Mouse (Mus musculus) fat pad, adult 2 months (tissue): ENCODE measurements around the gene Slc46a1.

ENCODE experiments used
- DNase-seq: peaks from one replicate; pipeline ENCODE4 v3.0.0-alpha.2; 2011; ENCODE audit warnings: low read depth, low spot score; ENCODE audit errors: extremely low read depth

The Slc46a1 gene

DNA sequence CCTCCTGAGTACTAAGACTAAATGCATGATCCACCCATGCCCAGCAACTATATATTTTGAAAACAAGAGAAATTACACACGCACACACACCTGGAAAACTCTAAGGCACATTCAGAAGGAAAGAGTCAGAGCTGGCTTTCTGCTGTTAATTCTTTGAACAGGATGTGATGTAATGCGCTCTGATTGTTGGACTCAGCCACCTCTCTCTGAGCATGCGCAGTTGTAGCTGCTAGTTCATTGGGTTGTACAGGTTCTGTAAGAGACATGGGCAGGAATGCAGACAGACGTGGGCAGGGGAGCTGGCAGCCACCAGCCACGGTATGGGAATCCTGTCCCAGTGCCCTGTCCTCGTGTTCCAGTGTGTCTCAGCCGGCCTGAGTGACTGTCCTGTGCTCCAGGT lies 11.2 kb upstream of the Slc46a1 start:
- DNase-seq: no peak

DNA sequence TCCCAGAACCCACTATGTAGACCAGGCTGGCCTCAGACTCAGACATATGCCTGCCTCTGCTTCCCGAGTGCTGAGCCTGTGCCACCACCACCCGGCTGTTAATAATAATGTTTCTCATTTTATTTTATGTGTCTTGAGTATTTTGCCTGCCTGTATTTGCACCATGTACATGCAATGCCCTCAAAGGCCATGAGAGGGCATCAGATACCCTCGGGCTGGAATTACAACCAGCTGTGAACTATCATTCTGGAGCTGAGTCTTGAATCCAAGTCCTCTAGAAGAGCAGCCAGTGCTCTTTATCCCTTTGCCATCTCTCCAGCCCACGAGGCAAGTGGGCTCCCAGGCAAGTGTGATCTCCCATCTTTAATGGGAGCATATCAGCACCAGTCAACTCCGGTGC lies 10.2 kb upstream of the Slc46a1 start:
- DNase-seq: no peak

DNA sequence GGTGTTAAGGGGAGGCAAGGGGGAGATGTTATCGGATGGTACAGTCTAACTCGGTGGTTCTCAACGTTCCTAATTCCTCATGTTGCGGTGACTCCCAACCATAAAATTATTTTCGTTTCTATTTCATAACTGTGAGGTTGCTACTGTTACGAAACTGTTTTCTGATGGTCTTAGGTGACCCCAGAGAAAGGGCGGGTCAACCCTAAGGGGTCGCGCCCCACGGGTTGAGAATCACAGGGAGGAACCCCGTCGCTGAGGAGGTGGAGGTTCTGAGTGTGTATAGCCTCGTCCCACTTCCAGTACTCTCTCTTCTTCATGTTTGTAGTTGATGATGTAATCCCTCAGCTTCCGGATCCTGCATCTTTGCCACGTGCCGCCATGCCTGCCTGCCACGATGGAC lies 6.8 kb upstream of the Slc46a1 start:
- DNase-seq: no peak

DNA sequence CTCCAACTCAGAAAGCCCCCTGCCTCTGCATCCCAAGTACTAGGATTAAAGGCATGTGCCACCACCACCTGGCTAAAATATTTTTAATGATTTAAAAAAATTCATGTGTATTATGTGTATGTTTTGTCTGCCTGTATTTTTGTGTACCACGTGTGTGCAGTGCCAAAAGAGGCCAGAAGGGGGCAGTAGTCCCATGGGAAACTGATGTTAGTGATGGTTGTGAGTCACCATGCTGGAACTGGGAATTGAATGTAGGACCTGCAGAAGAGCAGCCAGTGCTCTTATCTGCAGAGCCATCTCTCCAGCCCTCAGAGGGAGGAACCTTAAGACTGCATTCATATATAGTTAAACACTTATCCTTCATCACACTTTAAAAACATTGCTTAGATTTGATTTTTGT lies 3.6 kb upstream of the Slc46a1 start:
- DNase-seq: no peak

DNA sequence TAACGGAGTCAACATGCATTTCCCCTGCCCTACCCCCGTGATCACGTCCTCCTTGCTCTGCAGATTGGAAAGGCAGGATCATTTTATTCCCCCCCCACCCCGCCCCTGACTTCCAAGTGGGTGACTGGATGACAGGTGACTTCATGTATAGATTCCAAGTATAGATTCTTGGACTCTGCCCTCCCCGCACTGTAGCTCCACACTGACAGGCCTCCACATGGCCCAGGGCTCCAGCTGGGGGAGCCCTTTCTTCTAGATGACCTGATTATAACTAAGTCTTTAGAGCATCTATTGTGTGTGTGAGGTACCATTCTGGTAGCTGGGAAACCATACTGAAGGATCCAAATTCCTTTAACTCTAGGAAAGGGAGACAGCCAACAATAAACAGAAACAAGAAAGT lies 2.8 kb upstream of the Slc46a1 start:
- DNase-seq: no peak

DNA sequence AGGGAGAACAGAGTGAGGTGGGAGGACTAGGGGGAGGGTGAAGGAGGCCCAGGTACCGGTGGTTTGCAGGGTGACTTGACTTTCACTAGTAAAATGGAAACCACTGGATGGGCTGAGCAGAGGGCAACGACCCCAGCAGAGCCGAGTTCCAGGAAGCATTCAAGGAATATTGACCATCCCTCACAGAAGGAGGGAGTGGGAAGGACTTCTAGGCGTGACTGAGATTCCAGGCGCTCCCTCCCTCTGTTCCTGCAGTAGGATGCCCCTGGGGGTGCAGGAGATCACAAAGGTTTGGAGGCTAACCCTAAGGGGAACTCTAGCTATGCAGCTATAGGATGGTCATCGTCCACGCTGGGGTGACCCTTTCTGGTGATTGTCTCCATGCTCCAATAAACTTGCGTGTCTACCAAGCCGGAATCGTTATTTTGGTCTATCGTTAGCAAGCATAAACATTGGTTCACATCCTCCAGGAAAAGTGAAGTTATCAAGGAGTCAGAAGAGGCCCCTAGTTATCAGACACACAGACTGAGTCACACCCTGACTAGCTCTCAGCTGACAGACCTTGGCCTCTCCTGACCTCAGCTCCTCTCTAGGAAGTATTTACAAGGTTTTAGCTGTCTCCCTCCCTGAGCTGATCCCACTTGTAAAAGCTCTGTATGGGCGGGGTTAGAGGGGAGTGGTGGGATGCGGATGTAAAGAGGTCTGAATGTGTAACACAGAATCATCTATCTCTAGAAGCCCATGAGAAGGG lies 2.0 kb upstream of the Slc46a1 start:
- no peak for DNase-seq

DNA sequence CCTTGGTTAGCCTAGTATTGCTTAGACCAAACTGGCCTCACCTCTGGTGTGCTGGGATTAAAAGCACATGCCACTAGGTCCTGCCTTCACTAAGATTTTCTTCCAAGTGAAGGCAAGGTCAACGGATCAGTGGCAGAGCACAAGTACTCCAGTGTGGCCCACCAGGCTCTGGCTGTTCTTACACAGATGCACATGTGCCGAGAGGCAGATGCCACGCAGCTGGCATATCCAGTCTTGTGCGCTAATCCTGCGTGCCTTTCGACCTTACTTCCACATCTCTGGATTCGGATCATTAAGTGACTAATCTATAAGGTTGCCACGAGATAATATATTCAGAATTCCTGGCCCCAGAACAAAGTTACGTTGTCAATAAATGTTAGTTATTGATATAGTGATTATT lies 381 bp upstream of the Slc46a1 start:
- DNase-seq: no peak

DNA sequence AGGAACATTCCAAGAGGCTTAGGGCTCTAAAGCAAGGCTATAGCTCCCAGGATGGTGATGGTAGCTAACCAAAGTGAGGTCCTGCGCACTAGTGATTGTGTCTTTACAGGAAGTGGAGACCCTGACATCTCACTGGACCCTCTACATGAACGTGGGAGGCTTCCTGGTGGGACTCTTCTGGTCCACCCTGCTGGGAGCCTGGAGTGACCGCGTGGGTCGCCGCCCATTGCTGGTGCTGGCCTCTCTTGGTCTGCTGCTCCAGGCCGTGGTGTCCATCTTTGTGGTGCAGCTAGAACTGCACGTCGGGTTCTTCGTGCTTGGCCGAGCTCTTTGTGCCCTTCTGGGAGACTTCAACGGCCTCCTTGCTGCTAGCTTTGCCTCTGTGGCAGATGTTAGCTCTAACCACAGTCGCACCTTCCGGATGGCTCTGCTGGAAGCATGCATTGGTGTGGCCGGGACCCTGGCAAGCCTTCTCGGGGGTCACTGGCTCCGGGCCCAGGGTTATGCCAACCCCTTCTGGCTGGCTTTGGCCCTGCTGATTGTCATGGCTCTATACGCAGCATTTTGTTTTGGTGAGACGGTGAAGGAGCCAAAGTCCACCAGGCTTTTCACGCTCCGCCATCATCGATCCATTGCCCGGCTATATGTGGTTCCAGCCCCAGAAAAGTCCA lies 880 bp downstream of the Slc46a1 start:
- DNase-seq: no peak

DNA sequence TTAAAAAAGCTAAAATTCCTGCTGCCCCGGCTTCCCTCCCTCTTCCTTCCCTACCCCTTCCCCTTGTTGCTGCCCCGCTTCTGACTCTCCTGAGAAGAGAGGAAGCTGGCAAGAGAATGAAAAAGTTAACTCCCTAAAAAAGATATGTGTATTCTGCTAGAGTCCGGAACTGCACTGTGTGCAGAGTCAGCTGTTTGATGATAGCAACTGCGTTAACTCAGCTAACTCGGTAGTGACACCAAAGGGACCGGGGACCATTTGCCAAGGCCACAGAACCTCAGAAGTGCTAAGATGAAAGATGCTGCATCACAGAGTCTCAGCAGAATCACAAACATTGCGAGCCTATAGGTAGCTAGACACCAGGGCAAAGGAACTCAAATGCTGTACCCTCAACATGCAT lies 2.0 kb downstream of the Slc46a1 start:
- no peak for DNase-seq

DNA sequence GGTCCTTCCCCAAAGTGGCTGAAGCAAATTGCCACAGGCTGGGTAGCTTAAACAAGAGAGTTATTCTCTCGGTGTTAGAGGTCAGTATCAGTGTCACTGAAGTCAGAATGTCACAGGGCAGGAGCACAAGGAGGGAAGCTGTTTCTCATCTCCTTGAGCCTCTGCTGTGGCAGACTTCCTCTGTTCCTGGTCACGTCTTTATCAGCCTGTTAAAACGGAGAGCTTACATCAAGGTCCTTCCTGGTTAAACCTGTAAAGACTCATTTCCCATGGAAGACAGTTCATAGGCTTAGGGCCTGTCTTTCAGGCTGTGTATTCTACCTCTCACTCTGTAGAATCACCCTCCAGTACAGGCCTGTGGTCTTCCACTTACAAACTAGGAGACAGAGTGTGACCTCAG lies 2.4 kb downstream of the Slc46a1 start:
- DNase-seq: no peak

DNA sequence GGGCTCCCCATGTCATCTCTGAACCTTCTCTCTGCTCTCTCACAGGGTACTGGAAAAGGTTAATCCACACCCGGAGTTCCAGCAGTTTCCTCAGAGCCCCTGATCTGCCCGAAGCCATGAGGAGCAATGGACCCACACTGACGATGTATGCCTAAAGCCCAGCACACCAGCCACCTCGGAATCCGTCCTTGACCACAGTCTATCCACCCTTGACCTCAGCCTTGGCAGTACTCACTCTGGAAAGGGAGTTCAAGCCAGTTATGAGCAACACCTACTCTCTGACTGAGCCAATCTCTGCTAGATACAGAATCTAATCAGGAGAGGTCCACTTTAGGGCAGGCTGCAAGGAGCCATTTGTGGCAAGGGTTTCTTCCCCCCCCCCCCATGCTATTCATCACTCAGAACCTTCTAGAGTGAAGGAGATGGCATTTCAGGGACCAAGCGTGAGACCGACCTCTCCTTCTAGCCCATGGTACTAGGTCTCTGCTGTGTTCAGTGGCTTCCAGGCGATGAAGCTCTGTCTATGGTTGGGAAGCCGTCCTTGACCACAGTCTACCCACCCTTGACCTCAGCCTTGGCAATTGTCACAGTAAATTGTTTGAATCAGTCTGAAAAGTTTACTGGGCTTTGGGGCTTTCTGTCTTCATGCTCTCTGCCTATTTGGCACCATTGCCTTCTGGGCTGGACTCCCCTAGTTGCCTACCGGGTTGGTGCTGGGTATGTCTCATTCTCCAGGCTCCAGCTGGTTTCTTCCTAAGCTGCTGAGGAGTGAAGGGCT lies 6.0 kb downstream of the Slc46a1 start:
- DNase-seq: no peak

DNA sequence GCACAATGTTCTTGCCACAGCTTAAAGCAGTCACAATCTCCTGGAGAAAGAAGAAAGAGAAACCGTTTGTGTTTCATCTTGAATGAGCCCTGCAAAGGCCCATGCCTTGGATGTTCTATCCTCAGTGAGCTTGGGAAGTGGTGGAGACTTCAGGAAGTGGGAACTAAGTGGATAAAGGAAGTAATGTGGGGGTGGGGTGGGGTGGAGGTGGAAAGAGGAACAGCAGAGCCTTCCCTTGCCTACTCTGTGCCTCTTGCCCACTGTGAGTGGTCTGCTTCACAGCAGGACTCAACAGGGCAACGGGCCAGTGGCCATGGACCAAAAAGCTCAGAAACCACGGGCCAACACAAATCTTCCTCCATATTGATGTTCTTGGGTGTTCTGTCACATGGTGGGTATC lies 9.8 kb downstream of the Slc46a1 start:
- DNase-seq: no peak

DNA sequence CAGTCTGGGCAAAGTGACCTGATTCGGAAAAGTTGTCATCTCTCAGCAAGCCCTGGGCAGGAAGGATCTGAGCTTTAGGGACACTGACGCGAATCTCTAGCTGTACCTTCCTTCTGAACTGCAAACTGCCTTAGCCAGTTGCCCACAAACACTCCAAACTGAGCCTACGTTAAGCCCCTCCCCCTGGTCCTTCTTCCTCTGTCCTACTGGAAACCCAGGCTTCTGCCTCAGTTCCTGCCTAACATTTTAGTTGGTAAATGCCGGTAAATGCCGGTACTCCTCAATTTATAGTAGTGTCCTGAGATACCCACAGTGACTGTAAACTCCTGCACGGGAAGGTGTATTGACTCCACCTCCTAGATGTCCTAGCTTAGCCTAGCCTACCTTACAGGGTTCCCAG lies 18.1 kb downstream of the Slc46a1 start:
- no peak for DNase-seq

DNA sequence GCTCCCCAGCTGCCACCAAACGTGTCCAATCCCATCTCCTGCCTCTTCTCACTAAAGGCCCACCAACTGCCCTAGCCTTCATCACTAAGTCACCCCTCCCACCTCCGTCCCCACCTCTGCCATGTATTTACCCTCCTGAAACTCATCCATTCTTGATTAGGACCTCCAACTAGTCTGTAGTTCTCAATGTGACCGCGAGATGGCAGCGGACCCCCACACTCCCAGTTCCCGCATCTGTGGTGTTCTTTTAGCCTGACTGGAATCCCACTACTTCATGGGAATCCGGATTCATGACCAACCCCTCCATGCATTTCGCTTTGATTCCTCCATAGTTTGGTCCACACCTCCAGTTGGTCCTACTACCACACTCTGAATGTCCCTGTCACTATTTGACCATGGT lies 22.7 kb downstream of the Slc46a1 start:
- no peak for DNase-seq

DNA sequence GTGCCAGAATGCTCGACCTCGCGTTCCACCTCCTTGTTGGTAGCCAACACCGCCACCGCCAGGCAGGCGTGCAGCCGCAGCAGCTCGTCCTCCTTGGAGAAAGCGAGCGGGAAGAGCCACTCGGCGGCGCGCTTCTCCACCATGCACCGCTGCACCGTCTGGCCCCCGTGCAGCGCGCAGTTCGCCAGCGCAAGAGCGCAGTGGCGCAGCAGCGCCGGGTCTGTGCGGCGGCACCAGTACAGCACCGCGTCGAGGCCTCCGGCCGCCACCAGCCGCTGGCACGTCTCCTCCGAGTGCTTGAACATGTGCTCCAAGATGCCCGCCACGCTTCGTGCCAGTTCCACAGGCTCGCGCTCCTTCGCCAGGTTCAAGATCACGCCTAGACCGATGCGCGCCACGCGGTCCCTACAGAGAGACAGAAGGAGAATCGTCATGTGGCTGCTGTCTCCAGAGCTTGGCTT lies 25.3 kb downstream of the Slc46a1 start:
- DNase-seq: no peak

DNA sequence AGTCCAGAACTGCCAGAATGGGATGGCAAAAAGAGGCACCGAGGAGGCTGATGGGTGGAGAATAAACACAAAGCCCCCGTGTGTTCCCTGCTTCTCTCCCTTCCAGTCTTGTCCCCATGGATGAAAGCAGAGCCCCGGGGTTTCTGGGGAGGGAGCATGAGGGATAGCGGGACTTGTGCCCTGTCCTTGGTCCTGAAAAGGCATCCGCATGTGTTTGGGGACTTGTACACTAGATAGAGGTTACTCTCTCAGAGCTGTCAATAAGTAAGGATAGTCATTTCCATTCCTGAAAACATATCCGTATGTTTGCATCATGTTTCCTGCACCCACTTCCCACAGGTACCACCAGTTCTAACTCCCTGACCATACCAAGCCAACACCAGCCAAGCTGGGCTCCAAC lies 30.4 kb downstream of the Slc46a1 start:
- DNase-seq: no peak

DNA sequence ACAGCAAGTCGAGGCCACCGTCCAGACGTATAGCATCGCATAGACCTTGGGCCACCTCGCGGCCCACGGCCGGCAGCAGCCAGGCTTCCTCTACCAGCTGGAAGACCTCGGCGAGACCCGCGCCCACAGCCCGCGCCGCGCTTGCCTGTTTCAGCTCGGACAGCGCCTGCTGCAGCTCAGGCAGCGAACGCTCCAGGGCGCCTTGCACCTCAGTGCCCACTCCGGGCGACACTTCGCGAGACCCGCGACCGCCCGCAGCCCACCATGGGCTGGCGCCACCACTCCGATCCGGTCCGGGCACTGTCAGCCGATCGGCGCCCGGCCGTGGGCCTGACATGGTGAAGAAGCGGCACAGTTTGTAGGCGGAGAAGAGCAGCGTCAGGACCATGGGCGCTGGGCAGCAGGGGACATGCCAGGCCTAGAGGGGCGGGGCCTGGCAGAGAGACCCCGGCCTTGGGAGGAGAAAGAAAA lies 31.6 kb downstream of the Slc46a1 start:
- DNase-seq: no peak

DNA sequence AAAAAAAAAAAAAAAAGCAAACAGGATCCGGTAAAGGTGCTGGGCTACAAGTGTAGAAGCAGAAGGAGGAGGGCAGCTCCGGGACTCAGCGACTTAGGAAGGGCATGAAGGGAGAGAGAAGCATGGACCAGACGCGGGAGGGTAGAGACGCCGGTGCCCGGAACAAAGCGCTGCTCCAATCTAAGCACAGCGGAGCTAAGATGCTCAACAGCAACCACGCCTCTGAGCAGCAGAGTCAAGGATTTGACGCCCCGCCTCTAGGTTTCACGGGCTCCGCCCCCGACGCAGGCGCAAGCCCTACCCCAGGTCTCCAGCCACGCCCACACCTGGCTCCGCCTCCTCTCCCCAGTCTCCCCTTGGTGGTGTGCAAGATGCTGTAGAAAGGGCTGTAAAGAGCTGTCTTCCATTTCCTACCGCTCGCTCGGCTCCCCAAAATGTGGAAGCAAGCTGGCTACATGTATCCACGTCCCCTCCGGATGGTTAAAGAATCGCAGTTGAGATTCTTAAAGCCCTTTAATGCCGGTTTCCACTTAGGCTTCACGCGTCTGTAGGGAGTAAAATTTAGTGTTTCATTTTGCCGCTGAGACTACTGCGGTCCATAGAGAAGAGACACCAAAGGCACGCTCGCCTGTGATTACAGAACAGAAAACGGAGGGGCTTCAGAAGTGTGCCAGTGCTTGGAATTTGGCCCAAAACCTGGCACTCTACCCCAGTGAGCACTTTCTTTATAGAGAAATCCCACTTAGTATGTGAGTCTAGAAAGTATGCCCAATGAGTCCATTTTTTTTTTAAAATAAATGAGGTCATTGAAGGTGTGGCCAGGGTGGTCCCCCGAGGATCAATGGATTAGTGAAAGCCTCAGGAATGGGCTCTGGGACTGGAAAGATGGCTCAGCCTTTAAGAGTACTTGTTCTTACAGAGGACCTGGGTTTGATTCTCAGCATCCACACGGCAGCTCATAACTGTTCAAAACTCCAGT lies 32.3 kb downstream of the Slc46a1 start, which contains the start of gene Sarm1:
Gene Sarm1 (minus strand): TSS at position 211 of the 979 bp plus-strand sequence.
- DNase-seq: peak; percentile 21

DNA sequence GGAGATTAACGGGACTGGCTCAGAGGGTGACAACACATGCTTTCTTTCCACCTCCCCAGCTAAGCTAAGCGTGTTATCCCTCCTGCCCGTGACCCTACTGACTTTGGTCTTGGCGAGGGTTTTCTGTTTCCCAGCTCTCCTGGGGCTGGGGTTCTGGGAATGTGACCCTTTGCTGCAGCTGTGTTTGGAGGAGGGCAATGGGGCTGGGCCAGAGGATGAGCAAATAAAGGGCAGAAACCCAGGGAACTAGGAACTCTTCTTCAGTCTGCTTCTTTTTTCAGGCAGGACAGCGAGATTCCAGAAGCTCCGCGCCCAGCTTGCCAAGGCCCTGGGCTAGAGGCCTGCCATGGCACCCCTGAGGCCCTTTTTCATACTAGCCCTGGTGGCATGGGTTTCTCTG lies 33.5 kb downstream of the Slc46a1 start, which contains the start of gene Vtn:
Gene Vtn (plus strand): TSS at position 88 of the 400 bp plus-strand sequence.
- no peak for DNase-seq

DNA sequence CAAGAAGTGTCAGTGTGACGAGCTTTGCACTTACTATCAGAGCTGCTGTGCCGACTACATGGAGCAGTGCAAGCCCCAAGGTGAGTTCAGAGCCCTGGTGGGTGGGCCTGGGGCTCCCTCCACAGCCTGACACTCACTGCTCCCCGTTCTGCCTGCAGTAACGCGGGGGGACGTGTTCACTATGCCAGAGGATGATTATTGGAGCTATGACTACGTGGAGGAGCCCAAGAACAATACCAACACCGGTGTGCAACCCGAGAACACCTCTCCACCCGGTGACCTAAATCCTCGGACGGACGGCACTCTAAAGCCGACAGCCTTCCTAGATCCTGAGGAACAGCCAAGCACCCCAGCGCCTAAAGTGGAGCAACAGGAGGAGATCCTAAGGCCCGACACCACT lies 34.0 kb downstream of the Slc46a1 start:
- no peak for DNase-seq
